Mouse (Mus musculus): ENCODE results near the gene Gzmc. TPM values are rescaled to one million over a fixed set of nuclear protein-coding genes. Genes with fewer than 3 reads are reported as not detected.
"Not testable (repeated sequence)": the region's sequence is repeated elsewhere in the genome, so short reads cannot be mapped to it uniquely, and the experiment has no call there.

The Gzmc gene
- not detected in 2 replicates for polyA plus RNA-seq (2015; fragmentation: Nextera tagmentation; extraction: Ambion mirVana)

GRCm38 (mm10) chr14:56234556-56234955 lies at the start of gene Gzmc:
Gene Gzmc (minus strand): TSS chr14:56234656.
- Histone ChIP-seq H3K4me2 (ENCODE audit: low read depth, low read length) (no peak within 1 kb of the TSS), H3K27me3 (replicated peaks; ENCODE audit: control insufficient read depth, insufficient read depth, low read length) (no peaks in the 10 kb centered on the region), H3K9ac (ENCODE audit: low read depth, low read length) (no peak within 1 kb of the TSS), H3K9me3 (ENCODE audit: control insufficient read depth, low read length) (no peaks in the 10 kb centered on the region), H3K4me3 (ENCODE audit: low read length) (no peak within 1 kb of the TSS), H3K4me1 (ENCODE audit: control insufficient read depth, insufficient read depth, low read length) (no peaks in the 10 kb centered on the region), H3K27ac (ENCODE audit: low read length) (no peak within 1 kb of the TSS), H3K36me3 (ENCODE audit: control insufficient read depth, insufficient read depth, low read length) (no peaks in the 10 kb centered on the region)
- WGBS = 71% methylated on average over 2 of the region's 2 CpGs
- ATAC-seq = no peak

- Histone ChIP-seq H3K4me3 (ENCODE audit: low read length) (no peak overlapping the region), H3K36me3 (ENCODE audit: control insufficient read depth, insufficient read depth, low read length) (no peaks in the 10 kb centered on the region), H3K4me2 (ENCODE audit: low read depth, low read length) (no peak overlapping the region), H3K9ac (ENCODE audit: low read depth, low read length) (no peak overlapping the region), H3K27me3 (replicated peaks; ENCODE audit: control insufficient read depth, insufficient read depth, low read length) (no peaks in the 10 kb centered on the region), H3K27ac (ENCODE audit: low read length) (no peak overlapping the region), H3K9me3 (ENCODE audit: control insufficient read depth, low read length) (no peaks in the 10 kb centered on the region), H3K4me1 (ENCODE audit: control insufficient read depth, insufficient read depth, low read length) (no peaks in the 10 kb centered on the region)
- no peak for ATAC-seq
- WGBS = 89% methylated on average over 1 of the region's 1 CpGs
These were observed 49.4 kb upstream of the Gzmc start for GRCm38 (mm10) chr14:56283816-56284215.

DNA sequence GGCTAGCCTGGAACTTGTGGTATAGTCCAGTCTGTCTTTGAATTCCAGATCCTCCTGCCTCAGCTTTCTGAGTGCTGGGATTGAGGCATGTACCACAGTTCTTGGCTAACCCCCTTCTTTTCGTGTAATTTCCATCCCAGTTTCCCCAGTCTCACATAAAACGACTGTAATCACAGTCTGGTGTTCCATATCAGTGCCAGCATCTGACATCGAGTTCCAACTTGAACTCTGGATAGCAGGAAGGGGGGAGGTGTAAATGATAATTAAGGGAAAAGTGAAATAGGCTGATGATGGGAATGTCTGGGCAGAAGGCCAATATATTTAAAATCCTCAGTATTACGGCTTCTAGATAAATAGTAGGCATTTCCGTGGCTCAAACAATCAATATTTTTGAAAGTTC lies 46.6 kb upstream of the Gzmc start:
- Histone ChIP-seq H3K27ac (ENCODE audit: low read length) (no peak overlapping the region), H3K27me3 (replicated peaks; ENCODE audit: control insufficient read depth, insufficient read depth, low read length) (no peaks in the 10 kb centered on the region), H3K36me3 (ENCODE audit: control insufficient read depth, insufficient read depth, low read length) (no peaks in the 10 kb centered on the region), H3K4me3 (ENCODE audit: low read length) (no peak overlapping the region), H3K9ac (ENCODE audit: low read depth, low read length) (no peak overlapping the region), H3K4me2 (ENCODE audit: low read depth, low read length) (no peak overlapping the region), H3K9me3 (ENCODE audit: control insufficient read depth, low read length) (no peaks in the 10 kb centered on the region), H3K4me1 (ENCODE audit: control insufficient read depth, insufficient read depth, low read length) (no peaks in the 10 kb centered on the region)
- WGBS = 50% methylated on average over 5 of the region's 5 CpGs
- ATAC-seq = no peak

- not testable (repeated sequence) for H3K9me3 ChIP-seq (ENCODE audit: control insufficient read depth, low read length); ATAC-seq; H3K36me3 ChIP-seq (ENCODE audit: control insufficient read depth, insufficient read depth, low read length); H3K27me3 ChIP-seq (replicated peaks; ENCODE audit: control insufficient read depth, insufficient read depth, low read length); H3K4me1 ChIP-seq (ENCODE audit: control insufficient read depth, insufficient read depth, low read length); H3K4me2 ChIP-seq (ENCODE audit: low read depth, low read length); H3K27ac ChIP-seq (ENCODE audit: low read length); H3K4me3 ChIP-seq (ENCODE audit: low read length); H3K9ac ChIP-seq (ENCODE audit: low read depth, low read length)
- 51% methylated on average over 7 of the region's 7 CpGs for WGBS
These were observed 44.2 kb upstream of the Gzmc start for GRCm38 (mm10) chr14:56278691-56279090.

DNA sequence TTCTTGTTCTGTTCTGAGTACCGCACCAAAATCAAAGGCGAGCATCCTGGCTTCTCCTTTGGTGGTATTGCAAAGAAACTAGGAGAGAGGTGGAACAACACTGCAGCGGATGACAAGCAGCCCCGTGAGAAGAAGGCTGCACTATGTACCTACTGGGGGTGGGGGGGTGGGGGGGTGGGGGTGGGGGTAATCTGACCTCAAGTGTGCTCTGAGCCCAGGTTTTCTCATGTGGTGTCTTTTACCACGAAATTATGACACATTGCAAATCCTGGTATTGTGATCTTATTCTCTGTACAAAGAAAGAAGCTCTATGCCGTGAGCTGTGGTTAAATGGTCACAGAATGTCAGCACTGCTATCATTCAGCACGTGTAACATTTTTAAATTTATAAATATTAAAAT lies 41.6 kb upstream of the Gzmc start:
- H3K27ac ChIP-seq (ENCODE audit: low read length); H3K9ac ChIP-seq (ENCODE audit: low read depth, low read length); H3K4me1 ChIP-seq (ENCODE audit: control insufficient read depth, insufficient read depth, low read length); H3K4me3 ChIP-seq (ENCODE audit: low read length); H3K27me3 ChIP-seq (replicated peaks; ENCODE audit: control insufficient read depth, insufficient read depth, low read length); ATAC-seq; H3K36me3 ChIP-seq (ENCODE audit: control insufficient read depth, insufficient read depth, low read length); H3K4me2 ChIP-seq (ENCODE audit: low read depth, low read length); H3K9me3 ChIP-seq (ENCODE audit: control insufficient read depth, low read length): not testable (repeated sequence)
- WGBS = 79% methylated on average over 7 of the region's 7 CpGs

GRCm38 (mm10) chr14:56266109-56266508 lies 31.7 kb upstream of the Gzmc start:
- Histone ChIP-seq H3K36me3 (ENCODE audit: control insufficient read depth, insufficient read depth, low read length) (no peaks in the 10 kb centered on the region), H3K4me3 (ENCODE audit: low read length) (no peak overlapping the region), H3K9me3 (ENCODE audit: control insufficient read depth, low read length) (no peaks in the 10 kb centered on the region), H3K27ac (ENCODE audit: low read length) (no peak overlapping the region), H3K4me1 (ENCODE audit: control insufficient read depth, insufficient read depth, low read length) (no peaks in the 10 kb centered on the region), H3K9ac (ENCODE audit: low read depth, low read length) (no peak overlapping the region), H3K4me2 (ENCODE audit: low read depth, low read length) (no peak overlapping the region), H3K27me3 (replicated peaks; ENCODE audit: control insufficient read depth, insufficient read depth, low read length) (no peaks in the 10 kb centered on the region)
- WGBS = 91% methylated on average over 1 of the region's 1 CpGs
- no peak for ATAC-seq

DNA sequence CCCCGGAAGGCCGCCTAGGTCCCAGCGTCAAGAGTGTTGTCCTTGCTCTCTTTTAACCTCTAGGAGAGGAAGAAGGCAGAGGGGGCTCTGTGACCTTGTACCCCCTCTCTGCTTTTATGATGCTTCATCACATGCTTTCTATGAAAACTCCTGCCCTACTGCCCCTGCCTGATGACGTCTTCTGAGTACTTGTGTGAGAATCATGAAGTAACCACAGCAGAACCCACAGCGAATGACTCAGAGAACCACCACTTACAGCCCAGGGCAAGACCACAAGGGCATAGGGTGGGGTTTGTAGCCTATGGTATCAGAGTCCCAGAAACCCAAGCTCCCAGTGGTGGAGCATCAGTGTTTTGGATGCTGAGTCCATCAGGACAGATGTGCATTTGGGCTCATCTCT lies 27.7 kb upstream of the Gzmc start, which contains the start of gene Gzmb:
Gzmb (minus strand) TSS at position 108 of the 400 bp plus-strand sequence.
- no peak within 1 kb of the TSS for H3K27ac ChIP-seq (ENCODE audit: low read length)
- H3K4me1 ChIP-seq (ENCODE audit: control insufficient read depth, insufficient read depth, low read length) = no peaks in the 10 kb centered on the region
- H3K27me3 ChIP-seq (replicated peaks; ENCODE audit: control insufficient read depth, insufficient read depth, low read length) = no peaks in the 10 kb centered on the region
- H3K4me2 ChIP-seq (ENCODE audit: low read depth, low read length) = no peak within 1 kb of the TSS
- 90% methylated on average over 5 of the region's 5 CpGs for WGBS
- H3K9me3 ChIP-seq (ENCODE audit: control insufficient read depth, low read length) = no peaks in the 10 kb centered on the region
- no peak for ATAC-seq
- no peak within 1 kb of the TSS for H3K9ac ChIP-seq (ENCODE audit: low read depth, low read length)
- H3K36me3 ChIP-seq (ENCODE audit: control insufficient read depth, insufficient read depth, low read length) = no peaks in the 10 kb centered on the region
- H3K4me3 ChIP-seq (ENCODE audit: low read length) = no peak within 1 kb of the TSS

- Histone ChIP-seq H3K36me3 (ENCODE audit: control insufficient read depth, insufficient read depth, low read length) (no peaks in the 10 kb centered on the region), H3K9ac (ENCODE audit: low read depth, low read length) (no peak overlapping the region), H3K4me1 (ENCODE audit: control insufficient read depth, insufficient read depth, low read length) (no peaks in the 10 kb centered on the region), H3K4me2 (ENCODE audit: low read depth, low read length) (no peak overlapping the region), H3K27me3 (replicated peaks; ENCODE audit: control insufficient read depth, insufficient read depth, low read length) (no peaks in the 10 kb centered on the region), H3K27ac (ENCODE audit: low read length) (no peak overlapping the region), H3K4me3 (ENCODE audit: low read length) (no peak overlapping the region), H3K9me3 (ENCODE audit: control insufficient read depth, low read length) (no peaks in the 10 kb centered on the region)
- no peak for ATAC-seq
These were observed 6.0 kb upstream of the Gzmc start for GRCm38 (mm10) chr14:56240409-56240808.

GRCm38 (mm10) chr14:56211317-56211716 lies 23.1 kb downstream of the Gzmc start, which contains the start of gene Gzmf:
Gene Gzmf (minus strand): TSS chr14:56211417.
- Histone ChIP-seq H3K4me2 (ENCODE audit: low read depth, low read length) (no peak within 1 kb of the TSS), H3K4me3 (ENCODE audit: low read length) (no peak within 1 kb of the TSS), H3K9me3 (ENCODE audit: control insufficient read depth, low read length) (no peaks in the 10 kb centered on the region), H3K4me1 (ENCODE audit: control insufficient read depth, insufficient read depth, low read length) (no peaks in the 10 kb centered on the region), H3K36me3 (ENCODE audit: control insufficient read depth, insufficient read depth, low read length) (no peaks in the 10 kb centered on the region), H3K27me3 (replicated peaks; ENCODE audit: control insufficient read depth, insufficient read depth, low read length) (no peaks in the 10 kb centered on the region), H3K27ac (ENCODE audit: low read length) (no peak within 1 kb of the TSS), H3K9ac (ENCODE audit: low read depth, low read length) (no peak within 1 kb of the TSS)
- ATAC-seq = no peak
- 91% methylated on average over 4 of the region's 4 CpGs for WGBS

GRCm38 (mm10) chr14:56205613-56206012 lies 28.8 kb downstream of the Gzmc start:
- Histone ChIP-seq H3K27me3 (replicated peaks; ENCODE audit: control insufficient read depth, insufficient read depth, low read length) (no peaks in the 10 kb centered on the region), H3K27ac (ENCODE audit: low read length) (no peak overlapping the region), H3K36me3 (ENCODE audit: control insufficient read depth, insufficient read depth, low read length) (no peaks in the 10 kb centered on the region), H3K9me3 (ENCODE audit: control insufficient read depth, low read length) (no peaks in the 10 kb centered on the region), H3K9ac (ENCODE audit: low read depth, low read length) (no peak overlapping the region), H3K4me3 (ENCODE audit: low read length) (no peak overlapping the region), H3K4me2 (ENCODE audit: low read depth, low read length) (no peak overlapping the region), H3K4me1 (ENCODE audit: control insufficient read depth, insufficient read depth, low read length) (no peaks in the 10 kb centered on the region)
- 86% methylated on average over 1 of the region's 1 CpGs for WGBS
- no peak for ATAC-seq
